Mouse (Mus musculus) limb, embryonic 13.5 days (tissue): ENCODE data around the gene Ypel1. TPM values are rescaled to one million over a fixed set of nuclear protein-coding genes. Genes with fewer than 3 reads are reported as not detected.
A peak's percentile ranks its signal among the peaks of the same experiment; 100 is the strongest.

ENCODE experiments used
- ATAC-seq: fragments of 200-750 bp; cut with Nextera tagmentation; 2 replicates; pipeline ENCODE4 v1.8.0; 2017; ENCODE audit warnings: low read depth, moderate number of reproducible peaks, moderate TSS enrichment; ENCODE audit not compliant: low FRiP score
- H3K27ac ChIP-seq: fragments of 300-500 bp; sonication (generic); 2 replicates; pipeline ENCODE4 v1.5.1; 2015; ENCODE audit warnings: inconsistent platforms, mild to moderate bottlenecking, moderate library complexity
- H3K27me3 ChIP-seq: fragments of 300-500 bp; sonication (generic); 2 replicates; pipeline ENCODE4 v1.6.1; 2015; ENCODE audit warnings: mild to moderate bottlenecking, inconsistent platforms
- H3K36me3 ChIP-seq: fragments of 300-500 bp; sonication (generic); 2 replicates; pipeline ENCODE4 v1.6.1; 2015; ENCODE audit warnings: inconsistent platforms, mild to moderate bottlenecking, moderate library complexity
- H3K4me1 ChIP-seq: fragments of 300-500 bp; sonication (generic); 2 replicates; pipeline ENCODE4 v1.6.1; 2015; ENCODE audit warnings: inconsistent platforms
- H3K4me2 ChIP-seq: fragments of 300-500 bp; sonication (generic); replicated peaks from 2 replicates; pipeline ENCODE4 v1.6.1; 2015; ENCODE audit warnings: inconsistent platforms, mild to moderate bottlenecking, moderate library complexity
- H3K4me3 ChIP-seq: fragments of 300-500 bp; sonication (generic); 2 replicates; pipeline ENCODE4 v1.5.1; 2015; ENCODE audit warnings: moderate library complexity, mild to moderate bottlenecking, inconsistent platforms
- H3K9ac ChIP-seq: fragments of 300-500 bp; sonication (generic); 2 replicates; pipeline ENCODE4 v1.6.1; 2015; ENCODE audit warnings: mild to moderate bottlenecking, inconsistent platforms
- H3K9me3 ChIP-seq: fragments of 300-500 bp; sonication (generic); 2 replicates; pipeline ENCODE4 v1.6.1; 2016; ENCODE audit warnings: inconsistent platforms
- WGBS: fragments of 180-500 bp; shearing (Covaris S2); methylation state at CpG from one replicate; pipeline ENCODE4 v1.1.7; 2015; 5-methylcytosine and 5-hydroxymethylcytosine counted together
- polyA plus RNA-seq: library from polyadenylated mRNA; unstranded; fragments of >200 nt; fragmentation: Nextera tagmentation; extraction: Ambion mirVana; gene quantifications from 2 replicates; pipeline ENCODE4 v1.2.1, GENCODE M21; 2015

Ypel1 gene
- polyA plus RNA-seq, 1 experiment from 2014 or later = 57.3 TPM

GRCm38 (mm10) chr16:17062338-17062737, 7.2 kb upstream of the Ypel1 start:
- 52% methylated on average over 1 of the region's 1 CpGs for WGBS
- H3K27ac ChIP-seq = no peak overlapping the region

GRCm38 (mm10) chr16:17067552-17067951, 1.9 kb upstream of the Ypel1 start:
- ATAC-seq = no peak
- Histone ChIP-seq H3K4me3 (no peak overlapping the region), H3K36me3 (peaks cover 3% of the 10 kb centered on the region; the same call in 1 of the 2 replicates), H3K4me2 (no peak overlapping the region), H3K27ac (no peak overlapping the region), H3K27me3 (no peaks in the 10 kb centered on the region), H3K9ac (no peak overlapping the region), H3K4me1 (peaks cover 16% of the 10 kb centered on the region), H3K9me3 (no peaks in the 10 kb centered on the region)
- 90% methylated on average over 2 of the region's 2 CpGs for WGBS

More at GRCm38 (mm10) chr16:17062338-17062737, 7.2 kb upstream of the Ypel1 start:
- no peaks in the 10 kb centered on the region for H3K36me3 ChIP-seq
- ATAC-seq = no peak
- no peaks in the 10 kb centered on the region for H3K4me1 ChIP-seq
- no peak overlapping the region for H3K4me3 ChIP-seq
- H3K9ac ChIP-seq = no peak overlapping the region
- no peaks in the 10 kb centered on the region for H3K27me3 ChIP-seq
- H3K4me2 ChIP-seq = no peak overlapping the region
- no peaks in the 10 kb centered on the region for H3K9me3 ChIP-seq

- H3K4me2 ChIP-seq = peak overlapping the region; percentile 74
- peak overlapping the region; percentile 84 for H3K9ac ChIP-seq
- no peak for ATAC-seq
- H3K27ac ChIP-seq = no peak overlapping the region
- H3K27me3 ChIP-seq = no peaks in the 10 kb centered on the region
- 52% methylated on average over 6 of the region's 6 CpGs for WGBS
- no peaks in the 10 kb centered on the region; the same call in 1 of the 2 replicates for H3K9me3 ChIP-seq
- peaks cover 16% of the 10 kb centered on the region for H3K4me1 ChIP-seq
- peaks cover 26% of the 10 kb centered on the region for H3K36me3 ChIP-seq
- H3K4me3 ChIP-seq = peak overlapping the region; percentile 77
Measured at GRCm38 (mm10) chr16:17070716-17071115, 1.2 kb downstream of the Ypel1 start.

GRCm38 (mm10) chr16:17073000-17073399, 3.5 kb downstream of the Ypel1 start:
- H3K9me3 ChIP-seq = no peaks in the 10 kb centered on the region; the same call in 1 of the 2 replicates

GRCm38 (mm10) chr16:17076301-17076700, 6.8 kb downstream of the Ypel1 start:
- H3K4me3 ChIP-seq = no peak overlapping the region
- no peaks in the 10 kb centered on the region; the same call in 1 of the 2 replicates for H3K9me3 ChIP-seq
- H3K9ac ChIP-seq = no peak overlapping the region
- no peak for ATAC-seq
- H3K27me3 ChIP-seq = no peaks in the 10 kb centered on the region
- H3K4me2 ChIP-seq = no peak overlapping the region
- 95% methylated on average over 2 of the region's 2 CpGs for whole genome bisulfite sequencing
- peaks cover 4% of the 10 kb centered on the region for H3K4me1 ChIP-seq
- H3K36me3 ChIP-seq = peaks cover 67% of the 10 kb centered on the region
- H3K27ac ChIP-seq = no peak overlapping the region

More at GRCm38 (mm10) chr16:17073000-17073399, 3.5 kb downstream of the Ypel1 start:
- Histone ChIP-seq H3K4me2 (no peak overlapping the region), H3K27me3 (no peaks in the 10 kb centered on the region), H3K9ac (no peak overlapping the region), H3K4me3 (no peak overlapping the region), H3K27ac (no peak overlapping the region), H3K36me3 (peaks cover 42% of the 10 kb centered on the region), H3K4me1 (peaks cover 16% of the 10 kb centered on the region)
- ATAC-seq = no peak
- 90% methylated on average over 7 of the region's 7 CpGs for WGBS

GRCm38 (mm10) chr16:17076869-17077268, 7.4 kb downstream of the Ypel1 start:
- Histone ChIP-seq H3K9me3 (no peaks in the 10 kb centered on the region; the same call in 1 of the 2 replicates), H3K9ac (no peak overlapping the region), H3K36me3 (peaks cover 73% of the 10 kb centered on the region), H3K4me3 (no peak overlapping the region), H3K4me1 (0 out of 2 replicates have a peak, but pooled peaks cover under 1% of the 10 kb centered on the region), H3K27me3 (no peaks in the 10 kb centered on the region), H3K4me2 (no peak overlapping the region), H3K27ac (no peak overlapping the region)
- ATAC-seq = no peak

- Histone ChIP-seq H3K9ac (no peak overlapping the region), H3K4me2 (no peak overlapping the region), H3K36me3 (peaks cover 79% of the 10 kb centered on the region), H3K27ac (no peak overlapping the region), H3K27me3 (no peaks in the 10 kb centered on the region), H3K9me3 (no peaks in the 10 kb centered on the region; the same call in 1 of the 2 replicates), H3K4me1 (no peaks in the 10 kb centered on the region), H3K4me3 (no peak overlapping the region)
- ATAC-seq = peak; percentile 37; the same call in 1 of the 2 replicates
- 69% methylated on average over 7 of the region's 7 CpGs for WGBS
Measured at GRCm38 (mm10) chr16:17078101-17078500, 8.6 kb downstream of the Ypel1 start.

GRCm38 (mm10) chr16:17082121-17082792, 12.8 kb downstream of the Ypel1 start:
- no peaks in the 10 kb centered on the region for H3K4me1 ChIP-seq
- ATAC-seq = no peak
- H3K9me3 ChIP-seq = no peaks in the 10 kb centered on the region
- peaks cover 92% of the 10 kb centered on the region for H3K36me3 ChIP-seq
- H3K9ac ChIP-seq = no peak overlapping the region
- 85% methylated on average over 6 of the region's 6 CpGs for WGBS
- no peak overlapping the region for H3K27ac ChIP-seq
- H3K4me2 ChIP-seq = no peak overlapping the region
- no peaks in the 10 kb centered on the region for H3K27me3 ChIP-seq
- H3K4me3 ChIP-seq = no peak overlapping the region

- WGBS = 92% methylated on average over 4 of the region's 4 CpGs
- H3K36me3 ChIP-seq = peaks cover 98% of the 10 kb centered on the region
- no peaks in the 10 kb centered on the region for H3K9me3 ChIP-seq
- H3K4me2 ChIP-seq = no peak overlapping the region
- no peak overlapping the region for H3K27ac ChIP-seq
- no peak for ATAC-seq
- no peaks in the 10 kb centered on the region for H3K4me1 ChIP-seq
- no peak overlapping the region for H3K9ac ChIP-seq
- no peaks in the 10 kb centered on the region for H3K27me3 ChIP-seq
- H3K4me3 ChIP-seq = no peak overlapping the region
Measured at GRCm38 (mm10) chr16:17085636-17086035, 16.1 kb downstream of the Ypel1 start.

GRCm38 (mm10) chr16:17086241-17086640, 16.7 kb downstream of the Ypel1 start:
- H3K9ac ChIP-seq = no peak overlapping the region
- WGBS = 85% methylated on average over 3 of the region's 3 CpGs
- no peaks in the 10 kb centered on the region for H3K27me3 ChIP-seq
- no peak overlapping the region for H3K4me3 ChIP-seq
- no peak for ATAC-seq
- no peak overlapping the region for H3K4me2 ChIP-seq
- no peaks in the 10 kb centered on the region for H3K4me1 ChIP-seq
- no peak overlapping the region for H3K27ac ChIP-seq
- H3K36me3 ChIP-seq = peaks cover 100% of the 10 kb centered on the region
- no peaks in the 10 kb centered on the region for H3K9me3 ChIP-seq

- no peaks in the 10 kb centered on the region for H3K9me3 ChIP-seq
- no peaks in the 10 kb centered on the region for H3K27me3 ChIP-seq
- H3K4me1 ChIP-seq = no peaks in the 10 kb centered on the region
- H3K27ac ChIP-seq = peak overlapping the region; percentile 11; the same call in 1 of the 2 replicates
- no peak overlapping the region for H3K4me3 ChIP-seq
- H3K9ac ChIP-seq = no peak overlapping the region
- no peak for ATAC-seq
- WGBS = 77% methylated on average over 13 of the region's 13 CpGs
- H3K4me2 ChIP-seq = no peak overlapping the region
- peaks cover 100% of the 10 kb centered on the region for H3K36me3 ChIP-seq
Measured at GRCm38 (mm10) chr16:17086669-17087193, 17.2 kb downstream of the Ypel1 start.

- no peaks in the 10 kb centered on the region for H3K27me3 ChIP-seq
- no peak for ATAC-seq
- H3K4me3 ChIP-seq = no peak overlapping the region
- H3K36me3 ChIP-seq = peaks cover 100% of the 10 kb centered on the region
- H3K9ac ChIP-seq = no peak overlapping the region
- 76% methylated on average over 3 of the region's 3 CpGs for WGBS
- no peaks in the 10 kb centered on the region for H3K4me1 ChIP-seq
- no peak overlapping the region for H3K4me2 ChIP-seq
- no peak overlapping the region for H3K27ac ChIP-seq
- no peaks in the 10 kb centered on the region for H3K9me3 ChIP-seq
Measured at GRCm38 (mm10) chr16:17088346-17088745, 18.9 kb downstream of the Ypel1 start.
